Mouse (Mus musculus) bone marrow, adult 2 months (tissue): ENCODE measurements around the gene Tmco1.

ENCODE experiments used
- CTCF ChIP-seq: fragments of 200-500 bp; IDR thresholded peaks from 2 replicates; pipeline ENCODE4 v1.5.1; 2011; ENCODE audit warnings: low read length, control low read depth; ENCODE audit not compliant: control insufficient read depth, insufficient read depth
- POLR2A ChIP-seq: fragments of 200-500 bp; IDR thresholded peaks from 2 replicates; pipeline ENCODE4 v1.6.1; 2011; ENCODE audit warnings: low read depth, mild to moderate bottlenecking, control low read depth, low read length, borderline replicate concordance; ENCODE audit not compliant: control insufficient read depth

GRCm38 (mm10) chr1:167278395-167278794, 29.8 kb upstream of the Tmco1 start:
- no peak for TF ChIP-seq CTCF
- no peak for TF ChIP-seq POLR2A
